Mouse (Mus musculus): Measurements from ENCODE around the gene 4930467E23Rik.
"Not testable (repeated sequence)": the region's sequence is repeated elsewhere in the genome, so short reads cannot be mapped to it uniquely, and the experiment has no call there.

4930467E23Rik gene

GRCm38 (mm10) chr8:19711171-19711860 is 18.1 kb upstream of the 4930467E23Rik start:
- DNase-seq (ENCODE audit: low read depth), result not testable (repeated sequence)

- DNase-seq (ENCODE audit: low read depth), result not testable (repeated sequence)
Observed at GRCm38 (mm10) chr8:19712227-19712750, 17.1 kb upstream of the 4930467E23Rik start.

GRCm38 (mm10) chr8:19712816-19713215 is 16.6 kb upstream of the 4930467E23Rik start:
- DNase-seq (ENCODE audit: low read depth), result not testable (repeated sequence)

- not testable (repeated sequence) for DNase-seq (ENCODE audit: low read depth)
Observed at GRCm38 (mm10) chr8:19713232-19713834, 16.0 kb upstream of the 4930467E23Rik start.

GRCm38 (mm10) chr8:19714426-19714825 is 14.9 kb upstream of the 4930467E23Rik start:
- DNase-seq (ENCODE audit: low read depth), result not testable (repeated sequence)

GRCm38 (mm10) chr8:19715266-19715665 is 14.1 kb upstream of the 4930467E23Rik start:
- not testable (repeated sequence) for DNase-seq (ENCODE audit: low read depth)

- DNase-seq (ENCODE audit: low read depth), result not testable (repeated sequence)
Observed at GRCm38 (mm10) chr8:19717851-19718250, 11.5 kb upstream of the 4930467E23Rik start.

- DNase-seq (ENCODE audit: low read depth), result not testable (repeated sequence)
Observed at GRCm38 (mm10) chr8:19719513-19719912, 9.9 kb upstream of the 4930467E23Rik start.

- not testable (repeated sequence) for DNase-seq (ENCODE audit: low read depth)
Observed at GRCm38 (mm10) chr8:19724871-19725270, 4.5 kb upstream of the 4930467E23Rik start.

- DNase-seq (ENCODE audit: low read depth), result not testable (repeated sequence)
Observed at GRCm38 (mm10) chr8:19751773-19752172, 22.4 kb downstream of the 4930467E23Rik start.

- not testable (repeated sequence) for DNase-seq (ENCODE audit: low read depth)
Observed at GRCm38 (mm10) chr8:19754178-19754577, 24.8 kb downstream of the 4930467E23Rik start.

GRCm38 (mm10) chr8:19754961-19755360 is 25.6 kb downstream of the 4930467E23Rik start:
- not testable (repeated sequence) for DNase-seq (ENCODE audit: low read depth)

GRCm38 (mm10) chr8:19761660-19762059 is 32.3 kb downstream of the 4930467E23Rik start:
- not testable (repeated sequence) for DNase-seq (ENCODE audit: low read depth)

- DNase-seq (ENCODE audit: low read depth), result not testable (repeated sequence)
Observed at GRCm38 (mm10) chr8:19762860-19763592, 33.6 kb downstream of the 4930467E23Rik start.

- not testable (repeated sequence) for DNase-seq (ENCODE audit: low read depth)
Observed at GRCm38 (mm10) chr8:19765531-19765930, 36.2 kb downstream of the 4930467E23Rik start.

GRCm38 (mm10) chr8:19773461-19773860 is 44.1 kb downstream of the 4930467E23Rik start:
- not testable (repeated sequence) for DNase-seq (ENCODE audit: low read depth)

- not testable (repeated sequence) for DNase-seq (ENCODE audit: low read depth)
Observed at GRCm38 (mm10) chr8:19776311-19776710, 46.9 kb downstream of the 4930467E23Rik start.

- not testable (repeated sequence) for DNase-seq (ENCODE audit: low read depth)
Observed at GRCm38 (mm10) chr8:19777500-19777899, 48.1 kb downstream of the 4930467E23Rik start.

GRCm38 (mm10) chr8:19778126-19778525 is 48.8 kb downstream of the 4930467E23Rik start:
- DNase-seq (ENCODE audit: low read depth), result not testable (repeated sequence)

GRCm38 (mm10) chr8:19778891-19779290 is 49.5 kb downstream of the 4930467E23Rik start:
- DNase-seq (ENCODE audit: low read depth), result not testable (repeated sequence)

- not testable (repeated sequence) for DNase-seq (ENCODE audit: low read depth)
Observed at GRCm38 (mm10) chr8:19780212-19780611, 50.8 kb downstream of the 4930467E23Rik start.

GRCm38 (mm10) chr8:19780658-19781057 is 51.3 kb downstream of the 4930467E23Rik start:
- not testable (repeated sequence) for DNase-seq (ENCODE audit: low read depth)
